Mouse (Mus musculus): ENCODE measurements around the gene Tmem151b.

Gene Tmem151b

GRCm38 (mm10) chr17:45510871-45511270 lies 38.6 kb downstream of the Tmem151b start:
- no peak for DNase-seq (ENCODE audit: low read depth)

GRCm38 (mm10) chr17:45506700-45507189 lies 42.7 kb downstream of the Tmem151b start, which contains the start of gene Aars2:
TSS of gene Aars2 (plus strand) at chr17:45506841.
- DNase-seq (ENCODE audit: low read depth), result peak; percentile 82

GRCm38 (mm10) chr17:45505941-45506465 lies 43.5 kb downstream of the Tmem151b start:
- no peak for DNase-seq (ENCODE audit: low read depth)

- DNase-seq (ENCODE audit: low read depth), result no peak
These were observed 46.0 kb downstream of the Tmem151b start for GRCm38 (mm10) chr17:45503301-45503973.

GRCm38 (mm10) chr17:45502324-45502723 lies 47.2 kb downstream of the Tmem151b start:
- no peak for DNase-seq (ENCODE audit: low read depth)

GRCm38 (mm10) chr17:45500981-45501380 lies 48.5 kb downstream of the Tmem151b start:
- DNase-seq (ENCODE audit: low read depth), result no peak

GRCm38 (mm10) chr17:45499516-45499915 lies 50.0 kb downstream of the Tmem151b start:
- no peak for DNase-seq (ENCODE audit: low read depth)

GRCm38 (mm10) chr17:45498397-45498796 lies 51.1 kb downstream of the Tmem151b start:
- no peak for DNase-seq (ENCODE audit: low read depth)

GRCm38 (mm10) chr17:45495398-45495797 lies 54.1 kb downstream of the Tmem151b start:
- DNase-seq (ENCODE audit: low read depth), result no peak
